Mouse (Mus musculus): ENCODE data around the gene Padi1. TPM values are rescaled to one million over a fixed set of nuclear protein-coding genes. Genes with fewer than 3 reads are reported as not detected.

The Padi1 gene
- polyA plus RNA-seq (2012) = 0.01 TPM in 1 of 2 replicates, not detected in the other

GRCm38 (mm10) chr4:140845666-140846065 lies at the start of gene Padi1:
Gene Padi1, minus strand, starts transcription at chr4:140845778.
- H3K27me3 ChIP-seq (ENCODE audit: control insufficient read depth) = peaks cover 50% of the 10 kb centered on the region
- H3K4me1 ChIP-seq (ENCODE audit: control insufficient read depth) = peaks cover 29% of the 10 kb centered on the region
- no peak within 1 kb of the TSS for H3K4me3 ChIP-seq (replicated peaks)
- H3K9me3 ChIP-seq (ENCODE audit: control insufficient read depth, low read length) = no peaks in the 10 kb centered on the region
- H3K36me3 ChIP-seq (ENCODE audit: control insufficient read depth) = no peaks in the 10 kb centered on the region
- TF ChIP-seq GATA1 (IDR thresholded peaks at IDR 0.05; ENCODE audit: low read length) (no peak), TAL1 (IDR thresholded peaks at IDR 0.05; ENCODE audit: low read length) (no peak)

- H3K9me3 ChIP-seq (ENCODE audit: control insufficient read depth, low read length) = no peaks in the 10 kb centered on the region
- no peak for TF ChIP-seq GATA1 (IDR thresholded peaks at IDR 0.05; ENCODE audit: low read length)
- TF ChIP-seq TAL1 (IDR thresholded peaks at IDR 0.05; ENCODE audit: low read length) = no peak
- no peak overlapping the region for H3K4me3 ChIP-seq (replicated peaks)
- H3K36me3 ChIP-seq (ENCODE audit: control insufficient read depth) = no peaks in the 10 kb centered on the region
- H3K27me3 ChIP-seq (ENCODE audit: control insufficient read depth) = peaks cover 19% of the 10 kb centered on the region
- no peaks in the 10 kb centered on the region for H3K4me1 ChIP-seq (ENCODE audit: control insufficient read depth)
Observed at GRCm38 (mm10) chr4:140892163-140892530, 46.6 kb upstream of the Padi1 start.

- TF ChIP-seq GATA1 (IDR thresholded peaks at IDR 0.05; ENCODE audit: low read length) = no peak
- H3K4me1 ChIP-seq (ENCODE audit: control insufficient read depth) = no peaks in the 10 kb centered on the region
- no peak overlapping the region for H3K4me3 ChIP-seq (replicated peaks)
- H3K9me3 ChIP-seq (ENCODE audit: control insufficient read depth, low read length) = no peaks in the 10 kb centered on the region
- no peaks in the 10 kb centered on the region for H3K36me3 ChIP-seq (ENCODE audit: control insufficient read depth)
- H3K27me3 ChIP-seq (ENCODE audit: control insufficient read depth) = peaks cover 24% of the 10 kb centered on the region
Observed at GRCm38 (mm10) chr4:140891525-140892162, 46.1 kb upstream of the Padi1 start.

- Histone ChIP-seq H3K4me1 (ENCODE audit: control insufficient read depth) (peaks cover 11% of the 10 kb centered on the region), H3K36me3 (ENCODE audit: control insufficient read depth) (no peaks in the 10 kb centered on the region), H3K4me3 (replicated peaks) (no peak overlapping the region), H3K27me3 (ENCODE audit: control insufficient read depth) (peaks cover 23% of the 10 kb centered on the region), H3K9me3 (ENCODE audit: control insufficient read depth, low read length) (peaks cover 18% of the 10 kb centered on the region)
- TF ChIP-seq GATA1 (IDR thresholded peaks at IDR 0.05; ENCODE audit: low read length) (no peak), TAL1 (IDR thresholded peaks at IDR 0.05; ENCODE audit: low read length) (no peak)
Observed at GRCm38 (mm10) chr4:140883852-140884251, 38.3 kb upstream of the Padi1 start.

- TF ChIP-seq GATA1 (IDR thresholded peaks at IDR 0.05; ENCODE audit: low read length) (no peak), TAL1 (IDR thresholded peaks at IDR 0.05; ENCODE audit: low read length) (no peak)
- peaks cover 26% of the 10 kb centered on the region for H3K27me3 ChIP-seq (ENCODE audit: control insufficient read depth)
- H3K9me3 ChIP-seq (ENCODE audit: control insufficient read depth, low read length) = peaks cover 18% of the 10 kb centered on the region
- no peaks in the 10 kb centered on the region for H3K36me3 ChIP-seq (ENCODE audit: control insufficient read depth)
- peaks cover 11% of the 10 kb centered on the region for H3K4me1 ChIP-seq (ENCODE audit: control insufficient read depth)
- no peak overlapping the region for H3K4me3 ChIP-seq (replicated peaks)
Observed at GRCm38 (mm10) chr4:140882981-140883380, 37.4 kb upstream of the Padi1 start.

GRCm38 (mm10) chr4:140882365-140882764 lies 36.8 kb upstream of the Padi1 start:
- TF ChIP-seq TAL1 (IDR thresholded peaks at IDR 0.05; ENCODE audit: low read length) (no peak), GATA1 (IDR thresholded peaks at IDR 0.05; ENCODE audit: low read length) (no peak)
- peaks cover 30% of the 10 kb centered on the region for H3K27me3 ChIP-seq (ENCODE audit: control insufficient read depth)
- no peaks in the 10 kb centered on the region for H3K36me3 ChIP-seq (ENCODE audit: control insufficient read depth)
- peaks cover 18% of the 10 kb centered on the region for H3K9me3 ChIP-seq (ENCODE audit: control insufficient read depth, low read length)
- no peak overlapping the region for H3K4me3 ChIP-seq (replicated peaks)
- peaks cover 11% of the 10 kb centered on the region for H3K4me1 ChIP-seq (ENCODE audit: control insufficient read depth)

- H3K4me1 ChIP-seq (ENCODE audit: control insufficient read depth) = peaks cover 11% of the 10 kb centered on the region
- no peaks in the 10 kb centered on the region for H3K36me3 ChIP-seq (ENCODE audit: control insufficient read depth)
- TF ChIP-seq TAL1 (IDR thresholded peaks at IDR 0.05; ENCODE audit: low read length) = no peak
- TF ChIP-seq GATA1 (IDR thresholded peaks at IDR 0.05; ENCODE audit: low read length) = no peak
- peaks cover 18% of the 10 kb centered on the region for H3K9me3 ChIP-seq (ENCODE audit: control insufficient read depth, low read length)
- no peak overlapping the region for H3K4me3 ChIP-seq (replicated peaks)
- H3K27me3 ChIP-seq (ENCODE audit: control insufficient read depth) = peaks cover 31% of the 10 kb centered on the region
Observed at GRCm38 (mm10) chr4:140881771-140882170, 36.2 kb upstream of the Padi1 start.

GRCm38 (mm10) chr4:140881026-140881670 lies 35.6 kb upstream of the Padi1 start:
- Histone ChIP-seq H3K9me3 (ENCODE audit: control insufficient read depth, low read length) (peaks cover 18% of the 10 kb centered on the region), H3K27me3 (ENCODE audit: control insufficient read depth) (peaks cover 33% of the 10 kb centered on the region), H3K4me1 (ENCODE audit: control insufficient read depth) (peaks cover 11% of the 10 kb centered on the region), H3K36me3 (ENCODE audit: control insufficient read depth) (no peaks in the 10 kb centered on the region), H3K4me3 (replicated peaks) (no peak overlapping the region)
- TF ChIP-seq TAL1 (IDR thresholded peaks at IDR 0.05; ENCODE audit: low read length) = no peak
- no peak for TF ChIP-seq GATA1 (IDR thresholded peaks at IDR 0.05; ENCODE audit: low read length)

GRCm38 (mm10) chr4:140880207-140880606 lies 34.6 kb upstream of the Padi1 start:
- peaks cover 33% of the 10 kb centered on the region for H3K27me3 ChIP-seq (ENCODE audit: control insufficient read depth)
- no peak for TF ChIP-seq TAL1 (IDR thresholded peaks at IDR 0.05; ENCODE audit: low read length)
- TF ChIP-seq GATA1 (IDR thresholded peaks at IDR 0.05; ENCODE audit: low read length) = no peak
- peaks cover 18% of the 10 kb centered on the region for H3K9me3 ChIP-seq (ENCODE audit: control insufficient read depth, low read length)

More at GRCm38 (mm10) chr4:140880207-140880606, 34.6 kb upstream of the Padi1 start:
- no peaks in the 10 kb centered on the region for H3K36me3 ChIP-seq (ENCODE audit: control insufficient read depth)
- H3K4me3 ChIP-seq (replicated peaks) = no peak overlapping the region
- peaks cover 11% of the 10 kb centered on the region for H3K4me1 ChIP-seq (ENCODE audit: control insufficient read depth)

All from erythroblast, embryonic 14.5 days (primary cell).